Mouse (Mus musculus) cerebellum, adult 9-10 months (tissue): Measurements from ENCODE around the gene Lat.
"Not testable (repeated sequence)": the region's sequence is repeated elsewhere in the genome, so short reads cannot be mapped to it uniquely, and the experiment has no call there.

ENCODE experiments used
- DNase-seq: peaks from one replicate; pipeline ENCODE4 v3.0.0; 2022

Gene Lat

GRCm38 (mm10) chr7:126369393-126369792 lies at the start of gene Lat:
TSS of gene Lat (minus strand) at chr7:126369570.
- DNase-seq: no peak

GRCm38 (mm10) chr7:126418496-126418895 lies 49.1 kb upstream of the Lat start:
- DNase-seq: no peak

GRCm38 (mm10) chr7:126417606-126418005 lies 48.2 kb upstream of the Lat start:
- DNase-seq: no peak

- no peak for DNase-seq
These were observed 47.7 kb upstream of the Lat start for GRCm38 (mm10) chr7:126417045-126417444.

GRCm38 (mm10) chr7:126416615-126417014 lies 47.2 kb upstream of the Lat start:
- DNase-seq: no peak

- DNase-seq: no peak
These were observed 45.4 kb upstream of the Lat start, which contains the start of gene Cd19 for GRCm38 (mm10) chr7:126414725-126415124. TSS of gene Cd19 (minus strand) at chr7:126414889.

- no peak for DNase-seq
These were observed 41.7 kb upstream of the Lat start for GRCm38 (mm10) chr7:126411061-126411460.

- DNase-seq: no peak
These were observed 39.3 kb upstream of the Lat start for GRCm38 (mm10) chr7:126408686-126409085.

GRCm38 (mm10) chr7:126402518-126402917 lies 33.1 kb upstream of the Lat start:
- DNase-seq: not testable (repeated sequence)

GRCm38 (mm10) chr7:126399548-126399947 lies 30.2 kb upstream of the Lat start:
- DNase-seq: peak; percentile 84

- DNase-seq: no peak
These were observed 28.5 kb upstream of the Lat start for GRCm38 (mm10) chr7:126397822-126398221.

GRCm38 (mm10) chr7:126397221-126397620 lies 27.9 kb upstream of the Lat start:
- no peak for DNase-seq

- DNase-seq: peak; percentile 100
These were observed 27.1 kb upstream of the Lat start, which contains the start of gene Nfatc2ip for GRCm38 (mm10) chr7:126396298-126397119. TSS of gene Nfatc2ip (minus strand) at chr7:126396737.

GRCm38 (mm10) chr7:126392086-126392884 lies 22.9 kb upstream of the Lat start:
- not testable (repeated sequence) for DNase-seq

- no peak for DNase-seq
These were observed 18.8 kb upstream of the Lat start for GRCm38 (mm10) chr7:126388185-126388584.

- no peak for DNase-seq
These were observed 14.2 kb upstream of the Lat start for GRCm38 (mm10) chr7:126383565-126383964.

- peak; percentile 98 for DNase-seq
These were observed 8.1 kb upstream of the Lat start, which contains the start of gene Spns1 for GRCm38 (mm10) chr7:126377278-126378158. TSS of gene Spns1 (minus strand) at chr7:126377450.

- peak; percentile 53 for DNase-seq
These were observed 7.5 kb upstream of the Lat start for GRCm38 (mm10) chr7:126376903-126377277.

GRCm38 (mm10) chr7:126375012-126375411 lies 5.6 kb upstream of the Lat start:
- DNase-seq: no peak

- no peak for DNase-seq
These were observed 5.2 kb upstream of the Lat start for GRCm38 (mm10) chr7:126374526-126374925.

GRCm38 (mm10) chr7:126373007-126373406 lies 3.6 kb upstream of the Lat start:
- no peak for DNase-seq

GRCm38 (mm10) chr7:126368367-126368766 lies 1.0 kb downstream of the Lat start:
- DNase-seq: no peak

GRCm38 (mm10) chr7:126367636-126368035 lies 1.7 kb downstream of the Lat start:
- no peak for DNase-seq
